Mouse (Mus musculus) forebrain, postnatal 0 days (tissue): ENCODE measurements around the gene Hdac4. TPM values are rescaled to one million over a fixed set of nuclear protein-coding genes. Genes with fewer than 3 reads are reported as not detected.

Experiments
- ATAC-seq: fragments of 200-750 bp; cut with Nextera tagmentation; 2 replicates; pipeline ENCODE4 v1.8.0; 2017; ENCODE audit warnings: mild to moderate bottlenecking, moderate library complexity
- DNase-seq: peaks from one replicate; pipeline ENCODE4 v3.0.0-alpha.2; 2015
- H3K27ac ChIP-seq: fragments of 300-500 bp; sonication (generic); 2 replicates; pipeline ENCODE4 v1.5.1; 2014; ENCODE audit warnings: low read depth, mild to moderate bottlenecking, antibody characterized with exemption, low read length, moderate library complexity, mixed read lengths
- H3K27me3 ChIP-seq: fragments of 300-500 bp; sonication (generic); 2 replicates; pipeline ENCODE4 v1.6.1; 2014; ENCODE audit warnings: mild to moderate bottlenecking, low read length, mixed read lengths; ENCODE audit not compliant: insufficient read depth
- H3K36me3 ChIP-seq: fragments of 300-500 bp; sonication (generic); 2 replicates; pipeline ENCODE4 v1.6.1; 2014; ENCODE audit warnings: mild to moderate bottlenecking, moderate library complexity; ENCODE audit not compliant: insufficient read depth
- H3K4me1 ChIP-seq: fragments of 300-500 bp; sonication (generic); 2 replicates; pipeline ENCODE4 v1.6.1; 2014; ENCODE audit warnings: antibody characterized with exemption; ENCODE audit not compliant: insufficient read depth
- H3K4me2 ChIP-seq: fragments of 300-500 bp; sonication (generic); 2 replicates; pipeline ENCODE4 v1.6.1; 2014; ENCODE audit warnings: low read depth, mild to moderate bottlenecking, moderate library complexity
- H3K4me3 ChIP-seq: fragments of 300-500 bp; sonication (generic); 2 replicates; pipeline ENCODE4 v1.5.1; 2014; ENCODE audit warnings: low read depth, low read length, mixed read lengths
- H3K9ac ChIP-seq: fragments of 300-500 bp; sonication (generic); 2 replicates; pipeline ENCODE4 v1.6.1; 2014; ENCODE audit warnings: mild to moderate bottlenecking
- H3K9me3 ChIP-seq: fragments of 300-500 bp; sonication (generic); 2 replicates; pipeline ENCODE4 v1.6.1; 2016; ENCODE audit warnings: low read length
- CTCF ChIP-seq: sonication (generic); IDR thresholded peaks from 2 replicates; pipeline ENCODE4 v1.5.1; 2016; ENCODE audit warnings: antibody characterized with exemption, control low read depth, low read depth
- WGBS: fragments of 180-500 bp; shearing (Covaris S2); extraction: QIAGEN DNeasy Blood & Tissue Kit; methylation state at CpG from one replicate; pipeline ENCODE4 v1.1.7; 2014; 5-methylcytosine and 5-hydroxymethylcytosine counted together
- polyA plus RNA-seq: library from polyadenylated mRNA; unstranded; fragments of >200 nt; fragmentation: Nextera tagmentation; extraction: Ambion mirVana; gene quantifications from 2 replicates; pipeline ENCODE4 v1.2.1, GENCODE M21; 2015
- total RNA-seq: library from RNA; depleted of rRNA; stranded (reverse); fragments of >200 nt; gene quantifications from 2 replicates; pipeline ENCODE4 v1.2.3, GENCODE M21; 2014

Hdac4 gene
- total and polyA plus RNA-seq, 2 experiments from 2014 or later = 21.3 to 57.0 TPM

- DNase-seq (no peak), ATAC-seq (no peak)
- no peak for TF ChIP-seq CTCF
- Histone ChIP-seq H3K27me3 (no peaks in the 10 kb centered on the region), H3K9me3 (no peaks in the 10 kb centered on the region), H3K36me3 (no peaks in the 10 kb centered on the region), H3K27ac (no peak overlapping the region), H3K9ac (no peak overlapping the region), H3K4me3 (no peak overlapping the region), H3K4me1 (no peaks in the 10 kb centered on the region; the same call in 1 of the 2 replicates), H3K4me2 (no peak overlapping the region)
- WGBS = 61% methylated on average over 6 of the region's 6 CpGs
Measured at GRCm38 (mm10) chr1:92082837-92083541, 112.5 kb downstream of the Hdac4 start.

GRCm38 (mm10) chr1:92082156-92082836, 113.2 kb downstream of the Hdac4 start:
- 92% methylated on average over 10 of the region's 10 CpGs for WGBS
- Histone ChIP-seq H3K4me2 (no peak overlapping the region), H3K27me3 (no peaks in the 10 kb centered on the region), H3K9me3 (no peaks in the 10 kb centered on the region), H3K9ac (no peak overlapping the region), H3K4me1 (no peaks in the 10 kb centered on the region; the same call in 1 of the 2 replicates), H3K4me3 (no peak overlapping the region), H3K27ac (no peak overlapping the region), H3K36me3 (no peaks in the 10 kb centered on the region)
- ATAC-seq (no peak), DNase-seq (no peak)
- TF ChIP-seq CTCF = no peak

DNA sequence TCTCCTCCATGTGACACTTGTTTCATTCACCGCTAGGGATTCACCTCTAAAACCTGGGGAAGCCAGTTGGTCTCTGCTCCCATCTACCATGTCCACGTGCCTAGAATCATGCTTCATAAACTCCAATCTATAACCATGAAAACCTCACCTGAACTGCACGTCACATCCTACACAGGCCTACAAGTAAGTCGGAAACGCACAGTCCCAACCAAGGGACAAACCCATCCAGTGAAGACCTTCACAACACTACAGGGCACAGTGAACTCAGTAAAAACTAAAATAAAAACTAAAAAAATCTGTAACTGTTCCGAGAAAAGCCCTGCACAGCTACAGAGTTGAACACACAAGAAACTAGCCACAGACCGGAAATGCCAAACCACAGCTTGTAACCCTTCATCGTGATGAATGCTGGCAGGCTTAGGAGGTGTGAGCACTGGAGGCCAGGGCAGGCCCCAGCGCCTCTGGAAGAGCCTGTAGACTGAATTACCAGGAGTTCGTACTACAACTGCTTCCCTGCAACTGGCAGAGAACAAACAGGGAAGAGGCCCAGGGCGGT, 115.4 kb downstream of the Hdac4 start:
- TF ChIP-seq CTCF = no peak
- no peak for DNase-seq
- Histone ChIP-seq H3K4me2 (no peak overlapping the region), H3K9me3 (no peaks in the 10 kb centered on the region), H3K9ac (no peak overlapping the region), H3K27me3 (no peaks in the 10 kb centered on the region), H3K4me1 (no peaks in the 10 kb centered on the region; the same call in 1 of the 2 replicates), H3K36me3 (no peaks in the 10 kb centered on the region), H3K4me3 (no peak overlapping the region), H3K27ac (no peak overlapping the region)
- WGBS = 87% methylated on average over 11 of the region's 11 CpGs
- no peak for ATAC-seq

- WGBS = 56% methylated on average over 6 of the region's 6 CpGs
- H3K9ac ChIP-seq = no peak overlapping the region
- H3K27ac ChIP-seq = no peak overlapping the region
Measured at GRCm38 (mm10) chr1:92075312-92075711, 120.2 kb downstream of the Hdac4 start.

DNA sequence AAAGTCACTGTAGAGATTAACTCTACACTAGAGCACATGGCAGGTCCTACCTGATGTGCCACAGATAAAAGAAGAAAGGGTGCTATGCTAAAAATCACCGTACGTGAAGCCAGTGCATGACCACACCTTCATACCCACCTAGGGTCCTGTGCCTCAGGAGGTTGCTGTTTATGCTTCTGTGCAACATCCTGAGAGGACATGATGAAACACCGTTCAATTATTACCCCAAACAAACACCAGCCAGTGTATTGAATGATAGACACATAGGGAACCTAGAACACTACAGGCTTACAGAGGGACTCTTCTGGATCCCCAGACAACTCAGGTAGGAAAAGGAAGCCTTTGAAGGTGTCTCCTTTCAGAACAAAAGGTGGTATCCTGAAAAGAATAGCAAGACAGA, 120.8 kb downstream of the Hdac4 start:
- 0 out of 2 replicates have a peak, but pooled peaks cover 4% of the 10 kb centered on the region for H3K4me1 ChIP-seq
- H3K4me2 ChIP-seq = no peak overlapping the region
- H3K4me3 ChIP-seq = no peak overlapping the region
- no peak overlapping the region for H3K27ac ChIP-seq
- DNase-seq (no peak), ATAC-seq (no peak)
- no peaks in the 10 kb centered on the region for H3K9me3 ChIP-seq
- TF ChIP-seq CTCF = no peak
- H3K36me3 ChIP-seq = no peaks in the 10 kb centered on the region
- no peak overlapping the region for H3K9ac ChIP-seq
- no peaks in the 10 kb centered on the region for H3K27me3 ChIP-seq
- 95% methylated on average over 3 of the region's 3 CpGs for WGBS

More at GRCm38 (mm10) chr1:92075312-92075711, 120.2 kb downstream of the Hdac4 start:
- ATAC-seq (no peak), DNase-seq (no peak)
- no peak for TF ChIP-seq CTCF
- no peak overlapping the region for H3K4me2 ChIP-seq
- no peaks in the 10 kb centered on the region for H3K27me3 ChIP-seq
- no peaks in the 10 kb centered on the region for H3K9me3 ChIP-seq
- 0 out of 2 replicates have a peak, but pooled peaks cover under 1% of the 10 kb centered on the region for H3K4me1 ChIP-seq
- H3K36me3 ChIP-seq = no peaks in the 10 kb centered on the region
- no peak overlapping the region for H3K4me3 ChIP-seq

DNA sequence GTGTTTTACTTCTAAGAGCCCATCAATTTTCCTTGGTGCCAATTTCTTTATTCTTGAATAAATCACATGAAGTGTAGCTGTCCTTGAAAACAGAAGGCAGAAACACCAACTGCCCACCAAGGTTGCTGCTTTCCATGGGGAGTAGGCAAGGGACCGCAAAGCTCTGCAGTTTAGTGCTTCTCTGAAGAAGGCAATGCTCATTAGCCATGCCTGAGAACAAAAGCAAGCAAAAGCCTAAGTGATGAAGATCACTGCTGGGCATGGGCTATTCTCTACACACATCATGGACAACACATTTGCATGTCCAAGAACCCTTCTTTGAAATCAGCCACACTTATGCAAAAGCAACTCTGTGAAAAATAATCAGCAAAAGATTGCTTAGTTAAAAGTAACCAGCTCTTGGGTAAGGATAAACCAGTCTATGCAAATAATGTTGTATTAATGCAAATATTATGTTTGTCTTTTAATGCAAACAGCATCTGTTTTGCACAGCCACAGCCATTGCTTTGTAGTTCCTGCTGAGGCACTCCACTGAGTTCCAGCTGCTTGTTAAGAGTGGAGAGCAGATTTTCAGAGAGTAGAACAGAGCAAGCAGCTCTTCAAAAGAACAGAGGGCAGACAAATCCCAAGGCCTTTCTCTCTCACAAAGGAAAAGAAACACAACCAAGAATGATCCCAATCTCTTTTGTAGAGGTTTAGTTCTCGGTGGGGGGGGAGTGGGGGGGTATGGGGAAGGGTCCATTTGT, 125.4 kb downstream of the Hdac4 start:
- Histone ChIP-seq H3K27ac (0 out of 2 replicates have a peak overlapping the region, but pooled peaks have one; percentile 10), H3K27me3 (no peaks in the 10 kb centered on the region), H3K36me3 (no peaks in the 10 kb centered on the region), H3K4me2 (no peak overlapping the region), H3K9ac (no peak overlapping the region), H3K4me1 (0 out of 2 replicates have a peak, but pooled peaks cover 4% of the 10 kb centered on the region), H3K9me3 (no peaks in the 10 kb centered on the region), H3K4me3 (no peak overlapping the region)
- DNase-seq = no peak
- ATAC-seq = no peak; the same call in 1 of the 2 replicates
- WGBS = 6% methylated on average over 2 of the region's 2 CpGs
- TF ChIP-seq CTCF = no peak
